Mouse (Mus musculus): Measurements from ENCODE around the gene Cracr2a. TPM values are rescaled to one million over a fixed set of nuclear protein-coding genes. Genes with fewer than 3 reads are reported as not detected.

Gene Cracr2a
- polyA plus RNA-seq, 1 experiment: 4.0 TPM

GRCm38 (mm10) chr6:127669313-127669712, 108.2 kb downstream of the Cracr2a start:
- Histone ChIP-seq H3K4me3 (ENCODE audit: extremely low read depth, insufficient read depth, insufficient read length) (no peak overlapping the region), H3K4me1 (ENCODE audit: control insufficient read depth, insufficient read depth, insufficient read length) (no peaks in the 10 kb centered on the region), H3K27ac (ENCODE audit: insufficient read depth, low read length) (no peak overlapping the region), H3K36me3 (ENCODE audit: control insufficient read depth, insufficient read depth, low read length) (peaks cover 12% of the 10 kb centered on the region), H3K27me3 (ENCODE audit: control insufficient read depth, insufficient read depth, low read length) (no peaks in the 10 kb centered on the region)
- 79% methylated on average over 4 of the region's 4 CpGs for WGBS
- no peak for TF ChIP-seq CTCF (IDR thresholded peaks at IDR 0.05; ENCODE audit: extremely low read depth, insufficient read depth, insufficient read length, insufficient replicate concordance)
- no peak for TF ChIP-seq POLR2A (IDR thresholded peaks at IDR 0.05; ENCODE audit: low read depth, low read length)
- no peak for DNase-seq (ENCODE audit: low read depth in 1 of 2, low spot score in 2 of 2)

GRCm38 (mm10) chr6:127670031-127670430, 108.9 kb downstream of the Cracr2a start:
- no peak for DNase-seq (ENCODE audit: low read depth in 1 of 2, low spot score in 2 of 2)
- Histone ChIP-seq H3K27me3 (ENCODE audit: control insufficient read depth, insufficient read depth, low read length) (no peaks in the 10 kb centered on the region), H3K4me3 (ENCODE audit: extremely low read depth, insufficient read depth, insufficient read length) (no peak overlapping the region), H3K4me1 (ENCODE audit: control insufficient read depth, insufficient read depth, insufficient read length) (no peaks in the 10 kb centered on the region), H3K36me3 (ENCODE audit: control insufficient read depth, insufficient read depth, low read length) (peaks cover 12% of the 10 kb centered on the region), H3K27ac (ENCODE audit: insufficient read depth, low read length) (no peak overlapping the region)
- TF ChIP-seq POLR2A (IDR thresholded peaks at IDR 0.05; ENCODE audit: low read depth, low read length): no peak
- TF ChIP-seq CTCF (IDR thresholded peaks at IDR 0.05; ENCODE audit: extremely low read depth, insufficient read depth, insufficient read length, insufficient replicate concordance): no peak
- WGBS: 94% methylated on average over 4 of the region's 4 CpGs

GRCm38 (mm10) chr6:127672071-127672470, 110.9 kb downstream of the Cracr2a start:
- TF ChIP-seq CTCF (IDR thresholded peaks at IDR 0.05; ENCODE audit: extremely low read depth, insufficient read depth, insufficient read length, insufficient replicate concordance) (no peak), POLR2A (IDR thresholded peaks at IDR 0.05; ENCODE audit: low read depth, low read length) (no peak)
- 79% methylated on average over 7 of the region's 7 CpGs for WGBS

GRCm38 (mm10) chr6:127676866-127677265, 115.7 kb downstream of the Cracr2a start:
- 88% methylated on average over 11 of the region's 11 CpGs for WGBS
- no peak for DNase-seq (ENCODE audit: low read depth in 1 of 2, low spot score in 2 of 2)
- H3K27me3 ChIP-seq (ENCODE audit: control insufficient read depth, insufficient read depth, low read length): no peaks in the 10 kb centered on the region
- no peaks in the 10 kb centered on the region for H3K36me3 ChIP-seq (ENCODE audit: control insufficient read depth, insufficient read depth, low read length)
- no peak for TF ChIP-seq POLR2A (IDR thresholded peaks at IDR 0.05; ENCODE audit: low read depth, low read length)
- TF ChIP-seq CTCF (IDR thresholded peaks at IDR 0.05; ENCODE audit: extremely low read depth, insufficient read depth, insufficient read length, insufficient replicate concordance): no peak
- H3K4me3 ChIP-seq (ENCODE audit: extremely low read depth, insufficient read depth, insufficient read length): no peak overlapping the region
- no peak overlapping the region for H3K27ac ChIP-seq (ENCODE audit: insufficient read depth, low read length)
- no peaks in the 10 kb centered on the region for H3K4me1 ChIP-seq (ENCODE audit: control insufficient read depth, insufficient read depth, insufficient read length)

More at GRCm38 (mm10) chr6:127672071-127672470, 110.9 kb downstream of the Cracr2a start:
- Histone ChIP-seq H3K36me3 (ENCODE audit: control insufficient read depth, insufficient read depth, low read length) (peaks cover 12% of the 10 kb centered on the region), H3K4me3 (ENCODE audit: extremely low read depth, insufficient read depth, insufficient read length) (no peak overlapping the region), H3K27ac (ENCODE audit: insufficient read depth, low read length) (no peak overlapping the region), H3K4me1 (ENCODE audit: control insufficient read depth, insufficient read depth, insufficient read length) (no peaks in the 10 kb centered on the region), H3K27me3 (ENCODE audit: control insufficient read depth, insufficient read depth, low read length) (no peaks in the 10 kb centered on the region)
- DNase-seq (ENCODE audit: low read depth in 1 of 2, low spot score in 2 of 2): no peak

GRCm38 (mm10) chr6:127678320-127678719, 117.2 kb downstream of the Cracr2a start:
- WGBS: 74% methylated on average over 9 of the region's 9 CpGs
- TF ChIP-seq CTCF (IDR thresholded peaks at IDR 0.05; ENCODE audit: extremely low read depth, insufficient read depth, insufficient read length, insufficient replicate concordance): no peak
- no peak for TF ChIP-seq POLR2A (IDR thresholded peaks at IDR 0.05; ENCODE audit: low read depth, low read length)
- Histone ChIP-seq H3K4me1 (ENCODE audit: control insufficient read depth, insufficient read depth, insufficient read length) (no peaks in the 10 kb centered on the region), H3K27ac (ENCODE audit: insufficient read depth, low read length) (no peak overlapping the region), H3K27me3 (ENCODE audit: control insufficient read depth, insufficient read depth, low read length) (no peaks in the 10 kb centered on the region), H3K36me3 (ENCODE audit: control insufficient read depth, insufficient read depth, low read length) (no peaks in the 10 kb centered on the region), H3K4me3 (ENCODE audit: extremely low read depth, insufficient read depth, insufficient read length) (no peak overlapping the region)
- no peak for DNase-seq (ENCODE audit: low read depth in 1 of 2, low spot score in 2 of 2)

- Histone ChIP-seq H3K27ac (ENCODE audit: insufficient read depth, low read length) (no peak overlapping the region), H3K36me3 (ENCODE audit: control insufficient read depth, insufficient read depth, low read length) (no peaks in the 10 kb centered on the region), H3K27me3 (ENCODE audit: control insufficient read depth, insufficient read depth, low read length) (no peaks in the 10 kb centered on the region), H3K4me1 (ENCODE audit: control insufficient read depth, insufficient read depth, insufficient read length) (no peaks in the 10 kb centered on the region), H3K4me3 (ENCODE audit: extremely low read depth, insufficient read depth, insufficient read length) (no peak overlapping the region)
- DNase-seq (ENCODE audit: low read depth in 1 of 2, low spot score in 2 of 2): no peak
- 69% methylated on average over 3 of the region's 3 CpGs for WGBS
- TF ChIP-seq POLR2A (IDR thresholded peaks at IDR 0.05; ENCODE audit: low read depth, low read length): no peak
- no peak for TF ChIP-seq CTCF (IDR thresholded peaks at IDR 0.05; ENCODE audit: extremely low read depth, insufficient read depth, insufficient read length, insufficient replicate concordance)
These were observed 117.9 kb downstream of the Cracr2a start for GRCm38 (mm10) chr6:127678998-127679397.

- Histone ChIP-seq H3K4me1 (ENCODE audit: control insufficient read depth, insufficient read depth, insufficient read length) (no peaks in the 10 kb centered on the region), H3K36me3 (ENCODE audit: control insufficient read depth, insufficient read depth, low read length) (no peaks in the 10 kb centered on the region), H3K27me3 (ENCODE audit: control insufficient read depth, insufficient read depth, low read length) (no peaks in the 10 kb centered on the region), H3K27ac (ENCODE audit: insufficient read depth, low read length) (no peak overlapping the region), H3K4me3 (ENCODE audit: extremely low read depth, insufficient read depth, insufficient read length) (no peak overlapping the region)
- no peak for DNase-seq (ENCODE audit: low read depth in 1 of 2, low spot score in 2 of 2)
- 85% methylated on average over 7 of the region's 7 CpGs for WGBS
- TF ChIP-seq CTCF (IDR thresholded peaks at IDR 0.05; ENCODE audit: extremely low read depth, insufficient read depth, insufficient read length, insufficient replicate concordance) (no peak), POLR2A (IDR thresholded peaks at IDR 0.05; ENCODE audit: low read depth, low read length) (no peak)
These were observed 119.6 kb downstream of the Cracr2a start for GRCm38 (mm10) chr6:127680784-127681183.
